In the genomic region with DNA sequence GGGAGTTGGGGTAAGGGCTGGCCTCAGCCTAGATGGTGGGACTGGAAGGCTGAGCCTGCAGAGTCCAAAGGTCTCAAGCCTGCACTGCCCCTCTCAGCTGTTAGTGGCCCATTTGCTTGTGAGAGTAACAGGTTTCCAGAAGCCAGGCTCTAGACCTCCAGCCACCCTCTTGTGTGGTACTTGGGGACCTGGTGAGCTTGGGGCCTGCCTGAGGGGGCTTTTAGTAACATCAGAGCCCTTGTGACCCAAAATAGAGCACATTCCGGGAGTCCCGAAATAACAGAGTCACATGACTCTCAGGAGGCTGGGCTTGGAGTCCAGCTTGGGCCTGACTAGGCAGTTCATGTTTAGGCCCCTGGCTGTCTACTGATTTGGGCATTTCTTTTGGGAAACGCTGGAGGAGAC, we compare ENCODE assay signal across 8 mouse cellular contexts. TPM values are rescaled to one million over a fixed set of nuclear protein-coding genes. Genes with fewer than 3 reads are reported as not detected.
A peak's percentile ranks its signal among the peaks of the same experiment; 100 is the strongest.
DNase-seq lines count a peak whose midpoint lies in the region; ATAC-seq and TF ChIP-seq lines count a peak whose summit lies in the region.

No protein-coding gene starts in this region.

- no peaks in the 10 kb centered on the region for H3K27me3 ChIP-seq in liver, adult 2 months (ENCODE audit: control insufficient read depth, insufficient read depth, low read length)
- H3K27me3 ChIP-seq in heart, embryonic 10.5 days (ENCODE audit: insufficient read depth, poor library complexity, severe bottlenecking): peaks cover 17% of the 10 kb centered on the region
- peaks cover 9% of the 10 kb centered on the region for H3K27me3 ChIP-seq in kidney, embryonic 15.5 days
- no peaks in the 10 kb centered on the region for H3K27me3 ChIP-seq in midbrain, embryonic 15.5 days (replicated peaks)

- H3K4me2 ChIP-seq in kidney, embryonic 15.5 days: peak overlapping the region; percentile 91
- peak overlapping the region; percentile 97; the same call in 1 of the 2 replicates for H3K4me2 ChIP-seq in midbrain, embryonic 15.5 days

- peak overlapping the region; percentile 94 for H3K9ac ChIP-seq in liver, adult 2 months (ENCODE audit: low read depth, low read length)
- H3K9ac ChIP-seq in kidney, embryonic 15.5 days: 0 out of 2 replicates have a peak overlapping the region, but pooled peaks have one; percentile 31
- no peak overlapping the region for H3K9ac ChIP-seq in midbrain, embryonic 15.5 days

- no peaks in the 10 kb centered on the region for H3K36me3 ChIP-seq in liver, adult 2 months (ENCODE audit: control insufficient read depth, insufficient read depth, low read length)
- no peaks in the 10 kb centered on the region for H3K36me3 ChIP-seq in heart, embryonic 10.5 days
- H3K36me3 ChIP-seq in kidney, embryonic 15.5 days: no peaks in the 10 kb centered on the region
- no peaks in the 10 kb centered on the region for H3K36me3 ChIP-seq in midbrain, embryonic 15.5 days (replicated peaks)

- no peaks in the 10 kb centered on the region for H3K9me3 ChIP-seq in heart, embryonic 10.5 days
- H3K9me3 ChIP-seq in kidney, embryonic 15.5 days (replicated peaks): no peaks in the 10 kb centered on the region
- no peaks in the 10 kb centered on the region for H3K9me3 ChIP-seq in midbrain, embryonic 15.5 days

- no peak for TF ChIP-seq CTCF in liver, adult 2 months (IDR thresholded peaks at IDR 0.05; ENCODE audit: low read depth, low read length)

- peak; percentile 80 for DNase-seq in liver, adult 2 months (ENCODE audit: extremely low read depth, low read depth, low spot score)
- no peak for DNase-seq in liver
- peak; percentile 86 for DNase-seq in heart, embryonic 10.5 days (ENCODE audit: low spot score)
- no peak for DNase-seq in cerebellum, postnatal 14 days
- no peak for DNase-seq in left cerebral cortex, postnatal 10 days (ENCODE audit: extremely low spot score in 1 of 2, low spot score in 2 of 2)
- DNase-seq in cerebellum, adult 8-10 months: no peak

- no peak for TF ChIP-seq POLR2A in liver, adult 2 months (IDR thresholded peaks at IDR 0.05; ENCODE audit: extremely low read depth, insufficient read depth, low read length)

- H3K4me1 ChIP-seq in liver, adult 2 months (ENCODE audit: control insufficient read depth, insufficient read depth, low read length): peaks cover 50% of the 10 kb centered on the region
- peaks cover 89% of the 10 kb centered on the region for H3K4me1 ChIP-seq in heart, embryonic 10.5 days
- H3K4me1 ChIP-seq in kidney, embryonic 15.5 days: peaks cover 82% of the 10 kb centered on the region
- peaks cover 53% of the 10 kb centered on the region for H3K4me1 ChIP-seq in midbrain, embryonic 15.5 days

- H3K79me2 ChIP-seq in liver, adult 2 months (ENCODE audit: control insufficient read depth, insufficient read depth, low read length): peaks cover 68% of the 10 kb centered on the region

- peak overlapping the region; percentile 97 for H3K27ac ChIP-seq in liver, adult 2 months (replicated peaks; ENCODE audit: insufficient read depth, low read depth, low read length)
- H3K27ac ChIP-seq in heart, embryonic 10.5 days: peak overlapping the region; percentile 98
- H3K27ac ChIP-seq in kidney, embryonic 15.5 days: peak overlapping the region; percentile 58
- H3K27ac ChIP-seq in midbrain, embryonic 15.5 days: no peak overlapping the region

- no peak for ATAC-seq in kidney, embryonic 15.5 days (replicated peaks; ENCODE audit: low FRiP score)
- ATAC-seq in midbrain, embryonic 15.5 days (replicated peaks): no peak

- peak overlapping the region; percentile 84 for H3K4me3 ChIP-seq in liver, adult 2 months (ENCODE audit: insufficient read depth, low read depth, low read length)
- peak overlapping the region; percentile 98 for H3K4me3 ChIP-seq in heart, embryonic 10.5 days
- H3K4me3 ChIP-seq in kidney, embryonic 15.5 days (replicated peaks): peak overlapping the region; percentile 91
- no peak overlapping the region for H3K4me3 ChIP-seq in midbrain, embryonic 15.5 days

- intact Hi-C loops in left cerebral cortex, postnatal 10 days (cut with DNase I): loop anchor here (5.0 kb wide), 1 partner anchor 78 kb away; no protein-coding TSS in a partner anchor

- 3% methylated on average over 3 of the region's 3 CpGs for WGBS in liver, adult 2 months
- WGBS in heart, embryonic 10.5 days: 13% methylated on average over 3 of the region's 3 CpGs
- WGBS in kidney, embryonic 15.5 days: 23% methylated on average over 3 of the region's 3 CpGs
- 12% methylated on average over 3 of the region's 3 CpGs for WGBS in midbrain, embryonic 15.5 days

RNA-seq across cellular contexts. Expression of a gene that starts 3.4 kb away (rescaled TPM):
- total RNA-seq in liver, adult 2 months (2014; rRNA removed): 108 and 124 TPM in 2 replicates
- 303 and 313 TPM in 2 replicates for polyA plus RNA-seq in liver, adult 2 months (2012; rRNA removed)
- polyA plus RNA-seq in heart, embryonic 10.5 days (2016; fragmentation: Nextera tagmentation; extraction: Ambion mirVana): 6.4 and 8.0 TPM in 2 replicates
- polyA plus RNA-seq in kidney, embryonic 15.5 days (2015; fragmentation: Nextera tagmentation; extraction: Ambion mirVana): 9.6 and 10.4 TPM in 2 replicates
- polyA plus RNA-seq in midbrain, embryonic 15.5 days (2015; fragmentation: Nextera tagmentation; extraction: Ambion mirVana): 3.1 and 4.1 TPM in 2 replicates
- total RNA-seq in left cerebral cortex, postnatal 10 days (2021): 10 to 100 TPM; 10.8 to 12.2 TPM

Comparison
In these comparisons a context has a peak if more than half of its experiments do, and no peak if none do; other contexts are left out.
1. DNase-seq: peak in liver, adult 2 months (single experiment) and heart, embryonic 10.5 days (single experiment); none in liver (single experiment), cerebellum, postnatal 14 days (0 of 2), left cerebral cortex, postnatal 10 days (0 of 2) and cerebellum, adult 8-10 months (single experiment).
2. RNA of a gene that starts 3.4 kb away (polyA plus RNA-seq): 303 to 313 TPM in liver, adult 2 months; 9.6 to 10.4 TPM in kidney, embryonic 15.5 days, 6.4 to 8.0 TPM in heart, embryonic 10.5 days and 3.1 to 4.1 TPM in midbrain, embryonic 15.5 days; every median in the first group is over 10 times any median in the second.